Comparison of ENCODE assay signal across 8 mouse cellular contexts in genomic region chr13:91462893-91463481, GRCm38 (mm10). TPM values are rescaled to one million over a fixed set of nuclear protein-coding genes. Genes with fewer than 3 reads are reported as not detected.
DNase-seq lines count a peak whose midpoint lies in the region; ATAC-seq and TF ChIP-seq lines count a peak whose summit lies in the region.

No protein-coding gene starts in this region.

- no peaks in the 10 kb centered on the region for H3K27me3 ChIP-seq in intestine, postnatal 0 days (replicated peaks; ENCODE audit: control insufficient read depth, insufficient read depth, low read length)
- no peaks in the 10 kb centered on the region for H3K27me3 ChIP-seq in intestine, embryonic 16.5 days (replicated peaks; ENCODE audit: control insufficient read depth, insufficient read depth, low read length)
- no peaks in the 10 kb centered on the region for H3K27me3 ChIP-seq in hindbrain, embryonic 13.5 days
- no peaks in the 10 kb centered on the region; the same call in 1 of the 2 replicates for H3K27me3 ChIP-seq in neural tube, embryonic 14.5 days (ENCODE audit: control insufficient read depth, insufficient read depth, low read length)

- DNase-seq in cerebellum, postnatal 36 days: peak; percentile 18 to 42
- DNase-seq in liver: peak; percentile 33
- no peak for DNase-seq in urinary bladder, postnatal 10 days (ENCODE audit: low spot score)
- DNase-seq in testis, postnatal 10 days (ENCODE audit: low spot score): no peak

- TF ChIP-seq CTCF in intestine, postnatal 0 days (IDR thresholded peaks at IDR 0.05; ENCODE audit: low read depth): peak; percentile 56

- H3K9ac ChIP-seq in intestine, postnatal 0 days (ENCODE audit: low read depth, low read length): no peak overlapping the region
- H3K9ac ChIP-seq in intestine, embryonic 16.5 days (ENCODE audit: low read depth, low read length): no peak overlapping the region
- no peak overlapping the region for H3K9ac ChIP-seq in hindbrain, embryonic 13.5 days
- H3K9ac ChIP-seq in neural tube, embryonic 14.5 days (replicated peaks; ENCODE audit: low read depth, low read length): no peak overlapping the region

- peak overlapping the region; percentile 90; the same call in 1 of the 2 replicates for H3K4me3 ChIP-seq in intestine, postnatal 0 days (ENCODE audit: low read depth, low read length)
- H3K4me3 ChIP-seq in intestine, embryonic 16.5 days (ENCODE audit: low read length): no peak overlapping the region
- H3K4me3 ChIP-seq in hindbrain, embryonic 13.5 days: peak overlapping the region; percentile 95
- peak overlapping the region; percentile 93 for H3K4me3 ChIP-seq in neural tube, embryonic 14.5 days (ENCODE audit: low read depth, low read length)

- H3K36me3 ChIP-seq in intestine, postnatal 0 days (ENCODE audit: control insufficient read depth, insufficient read depth): no peaks in the 10 kb centered on the region
- H3K36me3 ChIP-seq in intestine, embryonic 16.5 days (ENCODE audit: control insufficient read depth, insufficient read depth, low read length): no peaks in the 10 kb centered on the region
- no peaks in the 10 kb centered on the region for H3K36me3 ChIP-seq in hindbrain, embryonic 13.5 days
- no peaks in the 10 kb centered on the region for H3K36me3 ChIP-seq in neural tube, embryonic 14.5 days (ENCODE audit: control insufficient read depth, insufficient read depth, low read length)

- no peak overlapping the region for H3K27ac ChIP-seq in intestine, postnatal 0 days (ENCODE audit: low read depth, low read length)
- no peak overlapping the region for H3K27ac ChIP-seq in intestine, embryonic 16.5 days (ENCODE audit: low read length)
- no peak overlapping the region for H3K27ac ChIP-seq in hindbrain, embryonic 13.5 days
- H3K27ac ChIP-seq in neural tube, embryonic 14.5 days (ENCODE audit: low read depth, low read length): no peak overlapping the region

- no peaks in the 10 kb centered on the region for H3K4me1 ChIP-seq in intestine, postnatal 0 days (replicated peaks; ENCODE audit: control insufficient read depth, insufficient read depth, low read length)
- peaks cover 7% of the 10 kb centered on the region for H3K4me1 ChIP-seq in intestine, embryonic 16.5 days (ENCODE audit: control insufficient read depth, insufficient read depth, low read length)
- H3K4me1 ChIP-seq in hindbrain, embryonic 13.5 days (replicated peaks): peaks cover 27% of the 10 kb centered on the region
- peaks cover 24% of the 10 kb centered on the region for H3K4me1 ChIP-seq in neural tube, embryonic 14.5 days (ENCODE audit: control insufficient read depth, insufficient read depth, low read length)

- H3K9me3 ChIP-seq in intestine, postnatal 0 days (ENCODE audit: control insufficient read depth): no peaks in the 10 kb centered on the region
- no peaks in the 10 kb centered on the region for H3K9me3 ChIP-seq in intestine, embryonic 16.5 days (ENCODE audit: control insufficient read depth, low read length)
- H3K9me3 ChIP-seq in hindbrain, embryonic 13.5 days: no peaks in the 10 kb centered on the region
- no peaks in the 10 kb centered on the region for H3K9me3 ChIP-seq in neural tube, embryonic 14.5 days (ENCODE audit: control insufficient read depth, low read length)

- H3K4me2 ChIP-seq in intestine, postnatal 0 days (replicated peaks; ENCODE audit: low read depth): no peak overlapping the region; the same call in 1 of the 2 replicates
- no peak overlapping the region for H3K4me2 ChIP-seq in intestine, embryonic 16.5 days (ENCODE audit: low read depth, low read length)
- H3K4me2 ChIP-seq in hindbrain, embryonic 13.5 days: peak overlapping the region; percentile 88
- peak overlapping the region; percentile 78 for H3K4me2 ChIP-seq in neural tube, embryonic 14.5 days (ENCODE audit: low read depth, low read length)

- no peak for ATAC-seq in intestine, postnatal 0 days
- no peak for ATAC-seq in intestine, embryonic 16.5 days
- no peak for ATAC-seq in hindbrain, embryonic 13.5 days (ENCODE audit: low FRiP score)
- no peak for ATAC-seq in neural tube, embryonic 14.5 days (ENCODE audit: low read depth)

- WGBS in intestine, postnatal 0 days: 29% methylated on average over 9 of the region's 9 CpGs
- WGBS in intestine, embryonic 16.5 days: 24% methylated on average over 9 of the region's 9 CpGs
- 21% methylated on average over 9 of the region's 9 CpGs for whole genome bisulfite sequencing in hindbrain, embryonic 13.5 days
- whole genome bisulfite sequencing in neural tube, embryonic 14.5 days: 23% methylated on average over 9 of the region's 9 CpGs

RNA-seq across cellular contexts. Expression of gene Ssbp2, which starts 2.9 kb away (rescaled TPM):
- 30.1 and 31.8 TPM in 2 replicates for polyA plus RNA-seq in intestine, postnatal 0 days (2015; fragmentation: Nextera tagmentation; extraction: Ambion mirVana)
- polyA plus RNA-seq in intestine, embryonic 16.5 days (2015; fragmentation: Nextera tagmentation; extraction: Ambion mirVana): 65.1 and 78.7 TPM in 2 replicates
- polyA plus RNA-seq in hindbrain, embryonic 13.5 days (2015; fragmentation: Nextera tagmentation; extraction: Ambion mirVana): 205 and 206 TPM in 2 replicates
- polyA plus RNA-seq in neural tube, embryonic 14.5 days (2014; fragmentation: Nextera tagmentation; extraction: Ambion mirVana): 216 and 249 TPM in 2 replicates

Comparison
In these comparisons a context has a peak if more than half of its experiments do, and no peak if none do; other contexts are left out.
1. H3K4me2 ChIP-seq: peak in hindbrain, embryonic 13.5 days (single experiment) and neural tube, embryonic 14.5 days (single experiment); none in intestine, postnatal 0 days (single experiment) and intestine, embryonic 16.5 days (single experiment).
2. DNase-seq: peak in cerebellum, postnatal 36 days (2 of 2) and liver (single experiment); none in urinary bladder, postnatal 10 days (single experiment) and testis, postnatal 10 days (single experiment).